Mouse (Mus musculus): ENCODE data around the gene Coq4. TPM values are rescaled to one million over a fixed set of nuclear protein-coding genes. Genes with fewer than 3 reads are reported as not detected.
"Not testable (repeated sequence)": the region's sequence is repeated elsewhere in the genome, so short reads cannot be mapped to it uniquely, and the experiment has no call there.

The Coq4 gene
- polyA plus RNA-seq, 1 experiment from 2014 or later = 53.4 TPM

DNA sequence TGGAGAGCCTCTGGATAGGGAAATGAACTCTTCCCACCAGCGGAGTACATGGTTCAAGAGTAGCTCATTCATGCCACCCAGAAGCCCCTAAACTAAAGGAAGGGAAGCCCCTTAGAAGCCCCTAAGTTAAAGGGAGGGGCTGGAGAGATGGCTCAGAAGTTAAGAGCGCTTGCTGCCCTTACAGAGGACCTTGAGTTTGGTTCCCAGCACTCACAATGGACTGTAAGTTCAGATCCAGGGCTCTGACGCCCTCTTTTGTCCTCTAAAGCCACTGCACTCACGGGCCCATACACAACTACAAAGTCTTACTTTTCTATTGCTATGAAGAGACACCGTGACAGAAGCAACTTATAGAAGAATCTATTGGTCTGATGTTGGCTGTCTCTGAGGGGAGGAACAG, 34.9 kb upstream of the Coq4 start:
- Histone ChIP-seq H3K4me3 (ENCODE audit: low read depth, low read length) (no peak overlapping the region), H3K4me1 (ENCODE audit: control insufficient read depth, insufficient read depth, low read length) (no peaks in the 10 kb centered on the region), H3K9ac (replicated peaks; ENCODE audit: low read depth, low read length) (no peak overlapping the region), H3K9me3 (ENCODE audit: control insufficient read depth, low read length) (no peaks in the 10 kb centered on the region), H3K27me3 (ENCODE audit: control insufficient read depth, insufficient read depth, low read length) (peaks cover 19% of the 10 kb centered on the region), H3K36me3 (ENCODE audit: control insufficient read depth, insufficient read depth, low read length) (no peaks in the 10 kb centered on the region), H3K4me2 (ENCODE audit: low read depth, low read length) (no peak overlapping the region), H3K27ac (ENCODE audit: low read depth, low read length) (no peak overlapping the region)
- 87% methylated on average over 5 of the region's 5 CpGs for WGBS
- no peak for ATAC-seq (ENCODE audit: low read depth)

DNA sequence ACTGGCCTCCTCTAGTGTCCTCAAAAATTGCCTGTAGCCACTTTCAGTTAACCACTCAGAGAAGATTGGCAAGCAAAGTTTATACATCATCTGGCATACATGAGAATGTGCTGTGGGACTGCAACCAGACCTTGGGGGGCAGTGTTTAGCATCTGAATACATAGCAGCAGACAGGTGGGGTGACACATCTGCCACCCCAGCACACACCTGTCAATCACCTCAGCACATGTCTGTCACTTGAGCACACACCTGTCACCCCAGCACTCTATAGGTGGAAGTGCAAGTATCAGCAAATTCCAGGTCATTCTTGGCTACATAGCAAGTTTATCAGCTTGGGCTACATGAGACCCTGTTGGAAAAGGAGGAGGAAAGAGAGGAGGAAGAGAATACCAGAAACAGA, 31.6 kb upstream of the Coq4 start:
- no peak for ATAC-seq (ENCODE audit: low read depth)

DNA sequence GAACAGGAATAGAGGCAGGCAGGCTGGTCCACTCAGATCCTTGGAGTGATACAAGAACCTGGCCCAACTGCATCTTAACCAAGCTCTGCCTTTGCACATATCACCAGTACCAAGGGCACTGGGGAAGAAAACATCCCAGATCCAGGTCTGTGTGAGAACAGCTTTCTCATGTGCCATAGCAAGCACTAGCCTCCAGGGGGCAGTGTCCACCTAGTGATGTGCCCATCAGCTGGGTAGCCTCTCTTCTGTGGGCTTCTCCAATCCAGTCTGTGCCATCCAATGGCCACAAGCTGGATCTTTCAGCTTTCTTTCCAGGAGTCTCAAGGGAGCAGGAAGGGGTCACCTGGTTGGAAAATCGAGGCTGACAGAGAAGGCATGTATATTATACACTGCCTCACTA, 22.5 kb upstream of the Coq4 start:
- WGBS = 5% methylated on average over 1 of the region's 1 CpGs
- Histone ChIP-seq H3K27ac (ENCODE audit: low read depth, low read length) (no peak overlapping the region), H3K9me3 (ENCODE audit: control insufficient read depth, low read length) (no peaks in the 10 kb centered on the region), H3K4me2 (ENCODE audit: low read depth, low read length) (no peak overlapping the region), H3K4me1 (ENCODE audit: control insufficient read depth, insufficient read depth, low read length) (no peaks in the 10 kb centered on the region), H3K4me3 (ENCODE audit: low read depth, low read length) (no peak overlapping the region), H3K36me3 (ENCODE audit: control insufficient read depth, insufficient read depth, low read length) (no peaks in the 10 kb centered on the region), H3K9ac (replicated peaks; ENCODE audit: low read depth, low read length) (no peak overlapping the region), H3K27me3 (ENCODE audit: control insufficient read depth, insufficient read depth, low read length) (no peaks in the 10 kb centered on the region)
- peak; percentile 34; the same call in 1 of the 2 replicates for ATAC-seq (ENCODE audit: low read depth)

More for the DNA sequence above, 31.6 kb upstream of the Coq4 start:
- Histone ChIP-seq H3K9me3 (ENCODE audit: control insufficient read depth, low read length) (no peaks in the 10 kb centered on the region), H3K9ac (replicated peaks; ENCODE audit: low read depth, low read length) (no peak overlapping the region), H3K27me3 (ENCODE audit: control insufficient read depth, insufficient read depth, low read length) (peaks cover 18% of the 10 kb centered on the region), H3K4me1 (ENCODE audit: control insufficient read depth, insufficient read depth, low read length) (no peaks in the 10 kb centered on the region), H3K27ac (ENCODE audit: low read depth, low read length) (no peak overlapping the region), H3K4me2 (ENCODE audit: low read depth, low read length) (no peak overlapping the region), H3K4me3 (ENCODE audit: low read depth, low read length) (no peak overlapping the region), H3K36me3 (ENCODE audit: control insufficient read depth, insufficient read depth, low read length) (no peaks in the 10 kb centered on the region)

DNA sequence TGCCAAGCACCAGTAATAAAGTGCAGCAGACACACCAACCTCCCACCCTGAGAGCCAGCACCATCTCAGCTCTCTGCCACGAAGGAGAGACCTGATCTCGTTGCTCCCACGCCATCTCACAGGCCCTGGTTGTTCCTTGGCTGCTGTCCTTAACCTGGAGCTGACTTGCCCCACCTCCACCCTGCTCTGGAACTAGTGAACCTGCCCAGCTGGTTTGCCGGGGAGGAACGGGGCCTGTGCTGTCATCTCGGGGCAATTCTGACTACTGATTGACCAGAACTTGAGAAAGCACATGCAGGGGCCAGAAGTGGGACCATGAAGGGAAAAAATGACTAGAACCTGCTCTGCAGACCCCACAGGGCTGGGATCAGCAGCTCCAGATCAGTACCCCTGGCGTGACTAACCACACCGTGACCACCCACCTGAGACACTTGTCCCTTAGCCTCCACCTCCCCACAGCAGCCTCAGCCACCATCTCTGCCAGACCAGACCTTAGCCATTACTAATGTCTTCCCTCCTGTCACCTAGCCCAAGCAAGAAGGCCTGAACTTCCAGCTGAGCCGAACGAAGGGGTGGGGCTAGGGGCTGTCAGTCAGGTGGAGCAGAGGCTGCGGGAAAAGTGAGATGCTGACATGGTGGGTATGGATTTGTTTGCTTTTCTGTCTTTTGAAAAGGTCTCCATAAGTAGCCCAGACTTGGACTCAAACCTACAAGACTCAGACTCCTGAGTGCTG, 19.1 kb upstream of the Coq4 start:
- ATAC-seq (ENCODE audit: low read depth) = no peak
- Histone ChIP-seq H3K36me3 (ENCODE audit: control insufficient read depth, insufficient read depth, low read length) (no peaks in the 10 kb centered on the region), H3K27me3 (ENCODE audit: control insufficient read depth, insufficient read depth, low read length) (no peaks in the 10 kb centered on the region), H3K27ac (ENCODE audit: low read depth, low read length) (no peak overlapping the region), H3K4me1 (ENCODE audit: control insufficient read depth, insufficient read depth, low read length) (no peaks in the 10 kb centered on the region), H3K9ac (replicated peaks; ENCODE audit: low read depth, low read length) (no peak overlapping the region), H3K9me3 (ENCODE audit: control insufficient read depth, low read length) (no peaks in the 10 kb centered on the region), H3K4me2 (ENCODE audit: low read depth, low read length) (no peak overlapping the region), H3K4me3 (ENCODE audit: low read depth, low read length) (no peak overlapping the region)
- WGBS = 73% methylated on average over 11 of the region's 11 CpGs

DNA sequence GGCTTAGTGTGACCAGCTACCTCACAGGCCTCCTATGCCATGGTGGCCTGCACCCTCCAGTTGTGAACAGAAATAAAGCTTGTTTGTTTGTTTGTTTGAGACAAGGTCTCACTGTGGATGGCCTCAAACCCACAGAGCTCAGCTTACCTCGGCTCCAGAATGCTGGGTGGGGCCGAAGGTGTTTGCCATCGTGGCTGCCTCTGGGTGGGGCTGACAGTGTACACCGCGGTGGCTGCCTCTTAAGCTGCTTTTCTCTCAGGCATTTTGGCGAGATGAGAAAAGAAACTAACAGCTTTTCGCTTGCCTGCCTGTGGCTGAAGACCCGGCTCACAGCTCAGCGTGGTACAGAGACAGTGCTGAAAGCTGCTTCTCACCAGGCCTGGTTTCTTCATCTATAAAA, 18.4 kb upstream of the Coq4 start:
- no peaks in the 10 kb centered on the region for H3K27me3 ChIP-seq (ENCODE audit: control insufficient read depth, insufficient read depth, low read length)
- no peaks in the 10 kb centered on the region for H3K36me3 ChIP-seq (ENCODE audit: control insufficient read depth, insufficient read depth, low read length)
- no peak overlapping the region for H3K4me3 ChIP-seq (ENCODE audit: low read depth, low read length)
- H3K4me2 ChIP-seq (ENCODE audit: low read depth, low read length) = no peak overlapping the region
- H3K27ac ChIP-seq (ENCODE audit: low read depth, low read length) = no peak overlapping the region
- WGBS = 68% methylated on average over 9 of the region's 9 CpGs
- no peaks in the 10 kb centered on the region for H3K9me3 ChIP-seq (ENCODE audit: control insufficient read depth, low read length)
- ATAC-seq (ENCODE audit: low read depth) = no peak
- no peaks in the 10 kb centered on the region for H3K4me1 ChIP-seq (ENCODE audit: control insufficient read depth, insufficient read depth, low read length)
- no peak overlapping the region for H3K9ac ChIP-seq (replicated peaks; ENCODE audit: low read depth, low read length)

DNA sequence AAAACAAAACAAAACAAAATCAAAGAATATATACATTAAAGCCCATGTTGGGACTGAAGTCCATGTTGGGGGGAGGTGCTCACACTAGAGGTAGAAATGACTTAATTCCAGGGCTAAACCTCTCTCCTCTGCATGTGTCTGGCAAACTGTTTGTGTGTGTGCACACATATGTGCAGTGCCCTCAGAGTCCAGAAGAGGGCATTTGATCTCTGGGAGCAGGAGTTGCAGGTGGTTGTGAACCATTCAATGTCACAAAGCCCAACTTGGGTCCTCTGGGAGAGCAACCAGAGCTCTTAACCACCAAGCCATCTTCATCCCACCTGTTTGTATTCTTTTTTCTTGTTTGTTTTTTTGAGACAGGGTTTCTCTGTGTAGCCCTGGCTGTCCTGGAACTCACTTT, 17.1 kb upstream of the Coq4 start:
- H3K4me2 ChIP-seq (ENCODE audit: low read depth, low read length) = no peak overlapping the region
- ATAC-seq (ENCODE audit: low read depth) = no peak

DNA sequence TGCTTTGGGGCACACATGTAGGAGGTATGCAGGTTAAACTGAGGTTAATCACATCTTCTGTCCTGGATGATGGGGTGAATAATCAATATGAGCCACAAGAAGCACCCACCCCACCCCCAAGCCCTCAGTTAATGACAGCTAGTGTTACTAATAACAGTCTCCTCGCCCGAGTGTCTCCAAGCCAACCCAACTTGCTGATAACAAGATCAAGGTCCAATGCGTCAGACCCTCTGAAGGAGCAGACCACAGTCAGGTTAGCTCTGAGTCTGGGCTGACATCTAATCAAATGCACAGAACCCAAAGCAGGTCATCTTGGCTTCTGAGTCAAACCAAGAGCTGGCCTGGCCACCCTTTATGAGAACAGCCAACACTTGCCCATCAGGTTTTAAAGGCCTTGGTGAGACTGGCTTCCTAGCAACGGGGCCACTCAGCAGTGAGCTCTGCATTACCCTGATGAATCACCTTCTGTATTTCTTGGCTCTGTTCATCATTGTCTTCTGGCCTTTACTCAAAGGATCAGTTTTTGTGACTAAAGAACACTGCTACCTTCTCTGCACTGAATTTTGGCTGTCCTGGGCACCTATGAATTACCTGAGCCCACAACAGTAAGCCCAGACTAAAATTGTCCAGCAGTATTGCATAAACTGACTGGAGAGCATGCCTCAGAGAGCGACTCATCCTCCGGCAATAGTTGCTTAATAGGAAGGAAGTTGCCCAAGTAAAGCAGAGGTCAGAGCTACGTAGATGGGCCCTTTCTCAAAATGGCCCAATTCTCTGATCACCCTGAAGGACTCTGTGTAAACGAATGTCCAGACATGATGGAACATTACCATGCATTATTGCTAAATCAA, 15.5 kb upstream of the Coq4 start:
- Histone ChIP-seq H3K9me3 (ENCODE audit: control insufficient read depth, low read length) (no peaks in the 10 kb centered on the region), H3K4me2 (ENCODE audit: low read depth, low read length) (no peak overlapping the region), H3K4me1 (ENCODE audit: control insufficient read depth, insufficient read depth, low read length) (no peaks in the 10 kb centered on the region), H3K4me3 (ENCODE audit: low read depth, low read length) (no peak overlapping the region), H3K27ac (ENCODE audit: low read depth, low read length) (no peak overlapping the region), H3K27me3 (ENCODE audit: control insufficient read depth, insufficient read depth, low read length) (no peaks in the 10 kb centered on the region), H3K9ac (replicated peaks; ENCODE audit: low read depth, low read length) (no peak overlapping the region), H3K36me3 (ENCODE audit: control insufficient read depth, insufficient read depth, low read length) (peaks cover 4% of the 10 kb centered on the region; the same call in 1 of the 2 replicates)
- ATAC-seq (ENCODE audit: low read depth) = no peak
- WGBS = 93% methylated on average over 8 of the region's 8 CpGs

More for the DNA sequence above, 17.1 kb upstream of the Coq4 start:
- H3K4me3 ChIP-seq (ENCODE audit: low read depth, low read length) = no peak overlapping the region
- no peak overlapping the region for H3K9ac ChIP-seq (replicated peaks; ENCODE audit: low read depth, low read length)
- no peaks in the 10 kb centered on the region for H3K36me3 ChIP-seq (ENCODE audit: control insufficient read depth, insufficient read depth, low read length)
- no peaks in the 10 kb centered on the region for H3K27me3 ChIP-seq (ENCODE audit: control insufficient read depth, insufficient read depth, low read length)
- H3K9me3 ChIP-seq (ENCODE audit: control insufficient read depth, low read length) = no peaks in the 10 kb centered on the region
- no peak overlapping the region for H3K27ac ChIP-seq (ENCODE audit: low read depth, low read length)
- no peaks in the 10 kb centered on the region for H3K4me1 ChIP-seq (ENCODE audit: control insufficient read depth, insufficient read depth, low read length)

DNA sequence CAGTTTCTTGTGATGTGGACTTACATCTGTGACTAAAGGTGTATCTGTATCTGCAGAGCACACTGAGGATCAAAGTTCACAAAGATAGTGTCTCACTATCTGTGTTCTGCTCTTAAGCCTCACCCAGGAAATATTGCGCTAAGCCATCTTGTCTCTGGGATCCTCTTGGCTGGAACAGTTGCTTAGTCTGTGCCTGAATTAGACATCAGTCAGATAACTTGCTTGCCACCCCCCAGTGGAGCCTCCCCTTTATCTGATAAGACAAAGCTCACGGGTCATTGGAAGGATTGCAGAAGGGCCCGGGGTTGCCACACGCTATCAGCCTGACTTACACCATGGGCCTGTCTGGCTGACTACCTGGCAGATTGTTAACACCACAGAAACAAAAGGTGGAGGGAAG, 14.0 kb upstream of the Coq4 start:
- H3K27ac ChIP-seq (ENCODE audit: low read depth, low read length) = no peak overlapping the region
- 92% methylated on average over 4 of the region's 4 CpGs for WGBS
- H3K9ac ChIP-seq (replicated peaks; ENCODE audit: low read depth, low read length) = no peak overlapping the region
- H3K4me2 ChIP-seq (ENCODE audit: low read depth, low read length) = no peak overlapping the region
- H3K36me3 ChIP-seq (ENCODE audit: control insufficient read depth, insufficient read depth, low read length) = peaks cover 18% of the 10 kb centered on the region
- ATAC-seq (ENCODE audit: low read depth) = no peak
- H3K27me3 ChIP-seq (ENCODE audit: control insufficient read depth, insufficient read depth, low read length) = no peaks in the 10 kb centered on the region
- no peaks in the 10 kb centered on the region for H3K4me1 ChIP-seq (ENCODE audit: control insufficient read depth, insufficient read depth, low read length)
- H3K4me3 ChIP-seq (ENCODE audit: low read depth, low read length) = no peak overlapping the region
- H3K9me3 ChIP-seq (ENCODE audit: control insufficient read depth, low read length) = no peaks in the 10 kb centered on the region

DNA sequence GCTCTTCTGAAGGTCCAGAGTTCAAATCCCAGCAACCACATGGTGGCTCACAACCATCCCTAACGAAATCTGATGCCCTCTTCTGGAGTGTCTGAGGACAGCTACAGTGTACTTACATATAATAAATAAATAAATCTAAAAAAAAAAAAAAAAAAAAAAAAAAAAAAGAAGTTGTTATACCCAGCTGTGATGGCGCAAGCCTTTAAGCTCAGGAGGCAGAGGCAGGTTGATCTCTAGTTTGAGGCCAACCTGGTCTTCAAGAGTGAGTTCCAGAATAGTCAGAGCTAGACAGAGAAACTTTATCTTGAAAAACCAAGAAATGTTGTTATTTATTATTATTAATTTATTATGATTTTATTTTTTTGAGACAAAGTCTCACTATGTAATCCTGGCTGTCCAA, 6.0 kb upstream of the Coq4 start:
- not testable (repeated sequence) for H3K9me3 ChIP-seq (ENCODE audit: control insufficient read depth, low read length); H3K4me3 ChIP-seq (ENCODE audit: low read depth, low read length); H3K9ac ChIP-seq (replicated peaks; ENCODE audit: low read depth, low read length); H3K4me1 ChIP-seq (ENCODE audit: control insufficient read depth, insufficient read depth, low read length); H3K4me2 ChIP-seq (ENCODE audit: low read depth, low read length); ATAC-seq (ENCODE audit: low read depth); H3K27me3 ChIP-seq (ENCODE audit: control insufficient read depth, insufficient read depth, low read length); H3K27ac ChIP-seq (ENCODE audit: low read depth, low read length)
- WGBS = 90% methylated on average over 2 of the region's 2 CpGs
- H3K36me3 ChIP-seq (ENCODE audit: control insufficient read depth, insufficient read depth, low read length) = peaks cover 64% of the 10 kb centered on the region
